15 mouse cellular contexts compared by ENCODE assay signal in genomic region chr11:114416168-114416567, GRCm38 (mm10).
DNase-seq lines count a peak whose midpoint lies in the region; ATAC-seq and TF ChIP-seq lines count a peak whose summit lies in the region.
"Had no signal": no experiment of that assay in that cellular context is flagged by ENCODE, and none has a peak within 500 bp of the region (broad histone marks: within the 10 kb centered on the region; RNA-seq: fewer than 3 reads in every experiment).

No protein-coding gene starts in this region.

- H3K4me3 ChIP-seq in lung, embryonic 14.5 days (ENCODE audit: low read depth, low read length), result no peak overlapping the region
- H3K4me3 ChIP-seq: embryonic facial prominence, embryonic 12.5 days; midbrain, embryonic 10.5 days had no signal

- H3K27me3 ChIP-seq in lung, embryonic 14.5 days (ENCODE audit: insufficient read depth, low read length), result no peaks in the 10 kb centered on the region
- H3K27me3 ChIP-seq: embryonic facial prominence, embryonic 12.5 days had no signal

- H3K4me2 ChIP-seq in lung, embryonic 14.5 days, result no peak overlapping the region
- H3K4me2 ChIP-seq: embryonic facial prominence, embryonic 12.5 days had no signal

- no peak overlapping the region for H3K27ac ChIP-seq in lung, embryonic 14.5 days (ENCODE audit: low read depth)
- H3K27ac ChIP-seq: embryonic facial prominence, embryonic 12.5 days; midbrain, embryonic 10.5 days had no signal

- ATAC-seq in CD4-positive, CD25-positive, alpha-beta regulatory T cell, adult 4 months, result no peak
- no peak for ATAC-seq in lung, embryonic 14.5 days (ENCODE audit: insufficient read depth)
- ATAC-seq in megakaryocyte, adult 5-6 weeks (ENCODE audit: poor library complexity, severe bottlenecking), result peak; percentile 91
- ATAC-seq: forebrain, embryonic 14.5 days; intestine, embryonic 16.5 days had no signal

- H3K9ac ChIP-seq in lung, embryonic 14.5 days, result no peak overlapping the region
- H3K9ac ChIP-seq: embryonic facial prominence, embryonic 12.5 days had no signal

- H3K4me1 ChIP-seq in lung, embryonic 14.5 days (ENCODE audit: insufficient read depth), result no peaks in the 10 kb centered on the region
- H3K4me1 ChIP-seq: embryonic facial prominence, embryonic 12.5 days; midbrain, embryonic 10.5 days had no signal

- peak; percentile 10 for DNase-seq in CD4-positive, CD25-positive, alpha-beta regulatory T cell, adult 2 months (ENCODE audit: low read depth, low spot score)
- DNase-seq in heart, postnatal 14 days, result peak; percentile 7 to 26
- DNase-seq in heart, adult 18-20 months, result no peak
- peak; percentile 62 for DNase-seq in lung, embryonic 14.5 days
- no peak for DNase-seq in lung, postnatal 36 days
- DNase-seq in frontal cortex, postnatal 10 days (ENCODE audit: low spot score in 2 of 2), result no peak
- DNase-seq: gastrocnemius, postnatal 10 days; liver; spleen, adult 18-20 months had no signal

- intact Hi-C loops in heart, postnatal 14 days (cut with DNase I), result no loop called here

- TF ChIP-seq CTCF in lung, embryonic 14.5 days (IDR thresholded peaks at IDR 0.05; ENCODE audit: low read depth), result no peak

- no peaks in the 10 kb centered on the region for H3K36me3 ChIP-seq in lung, embryonic 14.5 days (ENCODE audit: insufficient read depth)
- H3K36me3 ChIP-seq: embryonic facial prominence, embryonic 12.5 days; midbrain, embryonic 10.5 days had no signal

- no peaks in the 10 kb centered on the region for H3K9me3 ChIP-seq in lung, embryonic 14.5 days (ENCODE audit: low read depth, low read length)
- H3K9me3 ChIP-seq: embryonic facial prominence, embryonic 12.5 days; midbrain, embryonic 10.5 days had no signal

- 39% methylated on average over 6 of the region's 6 CpGs for WGBS in lung, embryonic 14.5 days

Comparison
In these comparisons a context has a peak if more than half of its experiments do, and no peak if none do; other contexts are left out.
1. DNase-seq: peak in CD4-positive, CD25-positive, alpha-beta regulatory T cell, adult 2 months (single experiment), heart, postnatal 14 days (2 of 2) and lung, embryonic 14.5 days (single experiment); none in heart, adult 18-20 months (0 of 2), lung, postnatal 36 days (single experiment) and frontal cortex, postnatal 10 days (0 of 2).